Mouse (Mus musculus) lung, embryonic 16.5 days (tissue): ENCODE data around the gene Fam69a. TPM values are rescaled to one million over a fixed set of nuclear protein-coding genes. Genes with fewer than 3 reads are reported as not detected.

Experiments used
- ATAC-seq: fragments of 200-750 bp; cut with Nextera tagmentation; 2 replicates; pipeline ENCODE4 v1.8.0; 2017; ENCODE audit warnings: low read depth, mild to moderate bottlenecking, moderate library complexity
- H3K27ac ChIP-seq: fragments of 300-500 bp; sonication (generic); 2 replicates; pipeline ENCODE4 v1.5.1; 2014; ENCODE audit warnings: mild to moderate bottlenecking, control low read depth, low read length
- H3K27me3 ChIP-seq: fragments of 300-500 bp; sonication (generic); 2 replicates; pipeline ENCODE4 v1.6.1; 2014; ENCODE audit warnings: low read depth, low read length, mixed read lengths; ENCODE audit not compliant: control insufficient read depth, insufficient read depth
- H3K36me3 ChIP-seq: fragments of 300-500 bp; sonication (generic); 2 replicates; pipeline ENCODE4 v1.6.1; 2014; ENCODE audit warnings: low read length; ENCODE audit not compliant: control insufficient read depth, insufficient read depth
- H3K4me1 ChIP-seq: fragments of 300-500 bp; sonication (generic); replicated peaks from 2 replicates; pipeline ENCODE4 v1.6.1; 2014; ENCODE audit warnings: low read length, mixed read lengths; ENCODE audit not compliant: control insufficient read depth, insufficient read depth
- H3K4me2 ChIP-seq: fragments of 300-500 bp; sonication (generic); 2 replicates; pipeline ENCODE4 v1.6.1; 2014; ENCODE audit warnings: low read depth, low read length, control low read depth
- H3K4me3 ChIP-seq: fragments of 300-500 bp; sonication (generic); 2 replicates; pipeline ENCODE4 v1.5.1; 2014; ENCODE audit warnings: mild to moderate bottlenecking, low read length, control low read depth
- H3K9ac ChIP-seq: fragments of 300-500 bp; sonication (generic); 2 replicates; pipeline ENCODE4 v1.6.1; 2014; ENCODE audit warnings: low read length, control low read depth
- H3K9me3 ChIP-seq: fragments of 300-500 bp; sonication (generic); 2 replicates; pipeline ENCODE4 v1.6.1; 2016; ENCODE audit warnings: low read length; ENCODE audit not compliant: control insufficient read depth
- WGBS: fragments of 180-500 bp; shearing (Covaris S2); extraction: QIAGEN DNeasy Blood & Tissue Kit; methylation state at CpG from one replicate; pipeline ENCODE4 v1.1.7; 2014; 5-methylcytosine and 5-hydroxymethylcytosine counted together
- polyA plus RNA-seq: library from polyadenylated mRNA; unstranded; fragments of >200 nt; fragmentation: Nextera tagmentation; extraction: Ambion mirVana; gene quantifications from 2 replicates; pipeline ENCODE4 v1.2.1, GENCODE M21; 2015

The Fam69a gene
- polyA plus RNA-seq, 1 experiment from 2014 or later, result 24.4 TPM

GRCm38 (mm10) chr5:107875261-107875611 lies 111.6 kb downstream of the Fam69a start:
- Histone ChIP-seq H3K9ac (no peak overlapping the region), H3K4me3 (no peak overlapping the region), H3K4me1 (no peaks in the 10 kb centered on the region), H3K27ac (no peak overlapping the region), H3K9me3 (no peaks in the 10 kb centered on the region), H3K27me3 (no peaks in the 10 kb centered on the region; the same call in 1 of the 2 replicates), H3K4me2 (no peak overlapping the region), H3K36me3 (no peaks in the 10 kb centered on the region)
- no peak for ATAC-seq

GRCm38 (mm10) chr5:107874561-107875260 lies 112.2 kb downstream of the Fam69a start, which contains the start of gene Evi5:
Gene Evi5, minus strand, starts transcription at chr5:107875107.
- no peak within 1 kb of the TSS for H3K4me2 ChIP-seq
- ATAC-seq, result no peak

DNA sequence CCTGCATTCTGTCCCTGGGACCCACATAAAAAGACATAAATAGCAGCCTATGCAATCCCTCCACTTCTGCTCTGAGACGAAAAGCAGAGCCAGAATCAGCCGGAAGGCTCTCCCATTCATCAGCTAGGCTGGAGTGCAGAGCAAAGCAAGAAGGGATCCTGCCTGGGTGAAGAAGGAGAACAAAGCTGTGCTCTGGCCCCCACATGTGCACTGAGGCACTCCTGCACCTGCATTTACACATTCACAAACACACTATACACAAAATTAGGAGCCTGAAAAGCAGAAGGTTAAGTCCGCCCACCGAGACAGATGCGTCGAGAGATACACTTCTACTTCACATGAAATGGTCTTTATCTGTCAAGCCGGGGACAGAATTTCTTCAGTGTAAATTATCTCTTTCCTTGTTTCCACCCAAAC lies 113.0 kb downstream of the Fam69a start:
- 65% methylated on average over 7 of the region's 7 CpGs for WGBS
- no peaks in the 10 kb centered on the region; the same call in 1 of the 2 replicates for H3K27me3 ChIP-seq
- H3K27ac ChIP-seq, result no peak overlapping the region
- H3K36me3 ChIP-seq, result no peaks in the 10 kb centered on the region
- no peaks in the 10 kb centered on the region for H3K4me1 ChIP-seq
- no peak for ATAC-seq
- no peaks in the 10 kb centered on the region for H3K9me3 ChIP-seq
- H3K9ac ChIP-seq, result no peak overlapping the region
- H3K4me3 ChIP-seq, result no peak overlapping the region
- no peak overlapping the region for H3K4me2 ChIP-seq

More at GRCm38 (mm10) chr5:107874561-107875260, 112.2 kb downstream of the Fam69a start, which contains the start of gene Evi5:
- Histone ChIP-seq H3K9ac (no peak within 1 kb of the TSS), H3K9me3 (no peaks in the 10 kb centered on the region), H3K4me3 (no peak within 1 kb of the TSS), H3K27ac (no peak within 1 kb of the TSS), H3K36me3 (no peaks in the 10 kb centered on the region), H3K27me3 (no peaks in the 10 kb centered on the region; the same call in 1 of the 2 replicates), H3K4me1 (no peaks in the 10 kb centered on the region)
- 31% methylated on average over 4 of the region's 4 CpGs for WGBS

DNA sequence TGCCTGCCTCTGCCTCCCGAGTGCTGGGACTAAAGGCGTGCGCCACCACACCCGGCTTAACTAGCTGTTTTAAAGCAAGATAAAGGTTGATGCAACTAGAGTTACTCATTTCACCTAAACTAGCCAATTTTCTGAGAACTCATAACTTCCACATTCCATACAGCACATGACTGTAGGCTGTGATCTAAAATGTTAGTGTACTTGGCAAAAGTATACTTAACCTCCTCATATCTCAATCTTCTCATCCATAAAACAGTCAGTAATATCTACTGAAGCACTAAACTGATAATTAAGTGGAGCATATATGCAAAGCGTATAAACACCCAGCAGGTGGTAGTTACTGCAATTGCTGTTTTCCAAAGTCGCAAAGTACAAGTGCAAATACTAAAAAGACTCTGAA lies 113.6 kb downstream of the Fam69a start:
- Histone ChIP-seq H3K9me3 (no peaks in the 10 kb centered on the region), H3K4me2 (no peak overlapping the region), H3K4me1 (no peaks in the 10 kb centered on the region), H3K27ac (no peak overlapping the region), H3K36me3 (no peaks in the 10 kb centered on the region), H3K4me3 (no peak overlapping the region), H3K27me3 (no peaks in the 10 kb centered on the region; the same call in 1 of the 2 replicates), H3K9ac (no peak overlapping the region)
- WGBS, result 89% methylated on average over 6 of the region's 6 CpGs
- no peak for ATAC-seq

- Histone ChIP-seq H3K9me3 (no peaks in the 10 kb centered on the region), H3K27me3 (no peaks in the 10 kb centered on the region; the same call in 1 of the 2 replicates), H3K9ac (no peak overlapping the region), H3K27ac (no peak overlapping the region), H3K4me1 (peaks cover 6% of the 10 kb centered on the region), H3K36me3 (no peaks in the 10 kb centered on the region), H3K4me2 (no peak overlapping the region), H3K4me3 (no peak overlapping the region)
- WGBS, result 49% methylated on average over 2 of the region's 2 CpGs
- ATAC-seq, result no peak
Observed at GRCm38 (mm10) chr5:107869701-107870100, 117.2 kb downstream of the Fam69a start.

DNA sequence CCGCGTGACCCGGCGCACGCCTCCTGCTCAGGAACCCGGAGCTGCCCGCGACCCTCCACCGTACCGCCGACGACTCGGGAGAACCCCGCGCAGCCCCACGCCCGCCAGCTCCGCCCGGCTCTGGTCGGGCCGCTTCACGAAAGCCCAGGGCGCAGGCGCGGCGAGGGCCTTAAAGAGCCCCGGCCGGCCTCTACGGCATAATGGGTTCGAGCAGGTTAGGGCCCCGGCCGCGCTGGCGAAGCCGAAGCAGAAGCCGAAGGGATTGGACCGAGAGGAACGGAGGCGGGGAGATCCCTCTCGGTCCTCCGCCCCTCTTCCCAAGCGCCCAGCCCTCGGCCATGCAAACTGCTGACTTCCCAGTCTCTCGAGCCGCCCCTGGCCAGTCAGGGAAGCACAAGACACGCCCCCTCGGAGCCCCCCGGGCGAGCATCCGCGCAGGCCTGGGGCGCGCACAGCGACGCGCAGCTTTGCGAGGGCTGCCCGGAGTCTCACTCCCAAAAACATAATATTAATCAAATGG lies 117.9 kb downstream of the Fam69a start:
- WGBS, result 0% methylated on average over 56 of the region's 58 CpGs
- Histone ChIP-seq H3K27me3 (no peaks in the 10 kb centered on the region; the same call in 1 of the 2 replicates), H3K4me3 (peak overlapping the region; percentile 93), H3K9ac (peak overlapping the region; percentile 93), H3K36me3 (no peaks in the 10 kb centered on the region), H3K27ac (peak overlapping the region; percentile 98), H3K4me1 (peaks cover 6% of the 10 kb centered on the region), H3K9me3 (no peaks in the 10 kb centered on the region), H3K4me2 (peak overlapping the region; percentile 77)
- ATAC-seq, result peak; percentile 99

GRCm38 (mm10) chr5:107867970-107868904 lies 118.6 kb downstream of the Fam69a start:
- peaks cover 6% of the 10 kb centered on the region for H3K4me1 ChIP-seq
- H3K27ac ChIP-seq, result peak overlapping the region; percentile 98
- no peaks in the 10 kb centered on the region for H3K9me3 ChIP-seq
- no peaks in the 10 kb centered on the region for H3K36me3 ChIP-seq
- peak overlapping the region; percentile 77 for H3K4me2 ChIP-seq
- 0% methylated on average over 58 of the region's 82 CpGs for WGBS
- peak; percentile 76 for ATAC-seq
- peak overlapping the region; percentile 93 for H3K9ac ChIP-seq
- H3K4me3 ChIP-seq, result peak overlapping the region; percentile 93
- H3K27me3 ChIP-seq, result no peaks in the 10 kb centered on the region; the same call in 1 of the 2 replicates

GRCm38 (mm10) chr5:107866127-107867126 lies 120.5 kb downstream of the Fam69a start:
- H3K27ac ChIP-seq, result no peak overlapping the region
- no peak for ATAC-seq
- WGBS, result 44% methylated on average over 2 of the region's 2 CpGs
- no peaks in the 10 kb centered on the region; the same call in 1 of the 2 replicates for H3K27me3 ChIP-seq
- H3K36me3 ChIP-seq, result no peaks in the 10 kb centered on the region
- no peak overlapping the region for H3K4me3 ChIP-seq
- H3K9me3 ChIP-seq, result no peaks in the 10 kb centered on the region
- no peak overlapping the region for H3K9ac ChIP-seq
- H3K4me1 ChIP-seq, result peaks cover 6% of the 10 kb centered on the region
- H3K4me2 ChIP-seq, result no peak overlapping the region
